Mouse (Mus musculus): ENCODE results near the gene Cenpm.

The Cenpm gene

GRCm38 (mm10) chr15:82216142-82216827, 28.3 kb downstream of the Cenpm start:
- no peak for DNase-seq (ENCODE audit: extremely low spot score, low read depth, low spot score)

DNA sequence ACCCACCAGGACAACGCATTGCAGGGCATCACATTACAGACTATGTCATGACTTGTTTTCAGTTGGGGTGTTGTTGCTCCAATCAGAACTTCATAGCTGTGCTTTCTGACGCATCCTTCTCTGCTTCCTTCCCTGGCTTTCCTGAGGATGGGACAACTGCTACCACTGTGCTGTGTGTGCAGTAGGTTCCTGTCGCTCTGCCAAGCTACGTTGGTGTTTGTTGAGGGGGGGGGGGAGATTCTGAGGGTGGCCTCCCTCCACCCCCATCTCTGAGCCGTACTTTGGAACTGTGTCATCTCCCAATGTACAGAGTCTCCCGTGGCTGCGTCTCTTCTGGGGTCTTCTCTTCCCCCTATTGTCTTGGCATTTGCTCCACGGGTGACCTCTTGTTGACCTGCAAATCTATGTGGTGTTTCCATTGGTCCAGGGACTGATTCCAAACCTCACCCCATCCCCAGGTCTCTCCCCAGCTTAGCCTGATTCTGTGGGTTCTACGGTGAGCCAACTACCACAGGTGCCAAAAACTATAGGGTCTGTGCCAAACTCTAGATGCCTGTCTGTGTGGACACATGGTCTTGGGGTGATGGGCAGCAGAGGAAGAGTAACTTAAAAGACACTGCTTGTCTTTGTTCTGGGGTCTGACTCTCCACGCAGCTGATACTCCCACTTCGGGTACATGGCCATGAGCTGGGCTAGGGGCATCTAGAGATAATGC, 29.1 kb downstream of the Cenpm start:
- DNase-seq (ENCODE audit: extremely low spot score, low read depth, low spot score): no peak

- no peak for DNase-seq (ENCODE audit: extremely low spot score, low read depth, low spot score)
Observed at GRCm38 (mm10) chr15:82213222-82213621, 31.3 kb downstream of the Cenpm start.

DNA sequence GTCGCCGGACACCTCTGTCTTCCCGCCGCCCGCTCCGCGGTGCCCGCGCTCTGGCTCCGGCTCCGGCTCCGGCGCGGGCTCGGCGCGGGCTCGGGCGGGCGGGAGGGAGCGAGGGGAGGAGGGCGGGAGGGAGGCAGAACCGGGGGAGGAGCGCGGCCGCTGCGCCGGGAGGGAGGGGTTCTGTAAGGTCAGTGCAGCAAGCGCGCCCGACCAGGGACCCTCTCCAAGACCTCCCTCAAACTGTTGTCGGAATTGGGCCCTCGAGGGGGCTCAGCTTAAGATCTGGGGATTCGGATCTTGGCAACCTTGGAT, 31.8 kb downstream of the Cenpm start, which contains the start of gene Shisa8:
Shisa8 (minus strand) TSS at position 64 of the 312 bp plus-strand sequence.
- no peak for DNase-seq (ENCODE audit: extremely low spot score, low read depth, low spot score)

GRCm38 (mm10) chr15:82211911-82212751, 32.4 kb downstream of the Cenpm start:
- no peak for DNase-seq (ENCODE audit: extremely low spot score, low read depth, low spot score)

- DNase-seq (ENCODE audit: extremely low spot score, low read depth, low spot score): no peak
Observed at GRCm38 (mm10) chr15:82211281-82211680, 33.3 kb downstream of the Cenpm start.

DNA sequence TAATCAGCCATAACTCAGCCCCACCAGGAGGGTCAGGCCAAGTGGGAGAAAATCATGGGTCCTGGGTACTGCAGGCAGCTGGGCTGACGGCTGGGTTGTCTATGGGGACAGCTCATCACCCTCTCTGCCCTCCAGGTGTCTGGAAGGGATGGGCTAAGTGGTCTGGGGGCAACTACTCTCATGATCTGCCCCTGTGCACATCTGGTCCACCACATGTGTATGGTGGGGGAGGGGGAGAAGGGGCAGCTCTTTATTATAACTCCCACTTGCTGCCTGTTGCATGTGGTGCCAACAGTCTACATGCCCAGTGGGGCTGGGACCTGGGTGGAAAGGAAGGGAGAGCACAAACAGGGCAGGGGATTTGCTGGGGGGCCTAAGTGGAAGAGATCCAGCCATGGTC, 33.7 kb downstream of the Cenpm start:
- no peak for DNase-seq (ENCODE audit: extremely low spot score, low read depth, low spot score)

GRCm38 (mm10) chr15:82209295-82210050, 35.1 kb downstream of the Cenpm start:
- no peak for DNase-seq (ENCODE audit: extremely low spot score, low read depth, low spot score)

- no peak for DNase-seq (ENCODE audit: extremely low spot score, low read depth, low spot score)
Observed at GRCm38 (mm10) chr15:82208307-82208706, 36.2 kb downstream of the Cenpm start.

- no peak for DNase-seq (ENCODE audit: extremely low spot score, low read depth, low spot score)
Observed at GRCm38 (mm10) chr15:82207504-82208219, 36.9 kb downstream of the Cenpm start.

- no peak for DNase-seq (ENCODE audit: extremely low spot score, low read depth, low spot score)
Observed at GRCm38 (mm10) chr15:82207105-82207459, 37.5 kb downstream of the Cenpm start.

- no peak for DNase-seq (ENCODE audit: extremely low spot score, low read depth, low spot score)
Observed at GRCm38 (mm10) chr15:82206365-82207104, 38.0 kb downstream of the Cenpm start.

GRCm38 (mm10) chr15:82204680-82205371, 39.7 kb downstream of the Cenpm start:
- DNase-seq (ENCODE audit: extremely low spot score, low read depth, low spot score): no peak

DNA sequence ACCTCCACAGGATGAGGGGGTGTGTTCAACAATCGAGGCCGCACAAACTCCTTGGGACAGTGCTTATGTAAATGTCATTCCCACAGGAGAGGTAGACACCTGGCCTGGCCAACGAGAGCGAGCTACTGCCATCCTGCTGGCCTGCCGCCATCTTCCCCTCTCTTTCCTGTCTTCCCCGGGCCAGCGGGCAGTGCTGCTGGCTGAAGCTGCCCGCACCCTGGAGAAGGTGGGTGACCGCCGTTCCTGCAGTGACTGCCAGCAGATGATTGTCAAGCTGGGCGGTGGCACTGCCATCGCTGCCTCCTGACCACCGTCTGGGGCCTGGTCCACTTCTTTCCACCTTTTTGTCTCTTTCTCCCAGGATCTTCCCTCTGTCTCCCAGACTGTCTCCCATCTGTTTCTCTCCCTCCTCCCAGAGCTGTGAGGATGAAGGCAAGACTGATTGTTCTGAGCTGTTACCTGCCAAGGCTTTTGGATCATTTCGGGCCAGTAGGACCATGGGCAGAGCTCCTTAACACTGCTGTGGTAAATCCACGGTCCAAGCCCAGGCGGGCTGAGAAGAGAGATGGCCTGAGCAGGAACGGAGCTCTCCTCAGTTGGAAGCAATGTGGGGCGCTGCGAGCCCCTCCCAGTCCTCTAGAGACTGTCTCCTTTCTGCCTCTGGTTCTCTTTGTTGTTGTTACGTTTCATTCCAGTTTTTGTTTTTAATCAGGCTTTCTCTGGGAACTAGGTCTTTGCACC, 40.8 kb downstream of the Cenpm start:
- no peak for DNase-seq (ENCODE audit: extremely low spot score, low read depth, low spot score)

GRCm38 (mm10) chr15:82203090-82203489, 41.5 kb downstream of the Cenpm start:
- DNase-seq (ENCODE audit: extremely low spot score, low read depth, low spot score): no peak

DNA sequence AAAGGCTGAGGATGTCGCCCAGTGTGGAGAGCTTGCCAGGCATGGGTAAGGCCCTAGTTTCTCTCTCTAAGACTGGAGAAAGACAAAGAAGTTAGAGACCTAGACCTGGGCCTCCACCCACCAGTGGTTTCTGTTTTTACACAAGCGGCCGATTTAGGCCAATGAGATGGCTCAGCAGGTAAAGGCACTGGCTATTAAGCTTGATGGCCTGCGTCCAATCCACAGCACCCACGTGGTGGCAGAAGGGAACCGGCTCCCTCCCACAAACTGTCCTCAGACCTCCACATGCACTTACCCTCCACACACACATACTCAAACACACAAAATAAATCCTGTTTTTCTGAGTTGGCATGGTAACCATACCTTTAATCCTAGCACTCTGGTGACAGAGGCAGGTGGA, 42.5 kb downstream of the Cenpm start:
- no peak for DNase-seq (ENCODE audit: extremely low spot score, low read depth, low spot score)

- DNase-seq (ENCODE audit: extremely low spot score, low read depth, low spot score): no peak
Observed at GRCm38 (mm10) chr15:82199546-82199945, 45.0 kb downstream of the Cenpm start.

DNA sequence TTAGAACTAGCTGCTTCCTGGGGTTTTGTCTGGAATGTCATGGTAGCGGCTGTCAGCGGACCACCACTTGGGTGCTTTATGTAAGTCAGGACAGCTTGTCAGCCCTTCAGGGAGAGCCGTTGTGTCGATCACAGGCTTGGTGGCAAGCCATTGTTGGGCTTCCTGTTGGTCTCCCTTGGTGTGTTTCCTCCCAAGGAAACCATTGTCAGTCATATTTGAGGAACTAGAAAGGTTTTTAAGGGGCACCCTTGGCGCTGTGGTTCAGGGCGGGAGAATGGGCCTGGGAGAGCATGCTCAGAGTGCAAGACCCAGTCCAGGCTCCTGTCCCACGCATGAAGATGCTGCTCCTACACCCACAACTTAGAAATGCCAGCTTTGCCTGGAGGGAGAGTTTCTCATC, 46.2 kb downstream of the Cenpm start:
- DNase-seq (ENCODE audit: extremely low spot score, low read depth, low spot score): no peak

GRCm38 (mm10) chr15:82197937-82198336, 46.6 kb downstream of the Cenpm start:
- no peak for DNase-seq (ENCODE audit: extremely low spot score, low read depth, low spot score)

Measured in hindlimb bud, embryonic 11.5 days (tissue).